Mouse (Mus musculus) kidney, embryonic 14.5 days (tissue): ENCODE measurements around the gene Bahcc1. TPM values are rescaled to one million over a fixed set of nuclear protein-coding genes. Genes with fewer than 3 reads are reported as not detected.

Experiments used
- ATAC-seq: fragments of 200-750 bp; cut with Nextera tagmentation; 2 replicates; pipeline ENCODE4 v1.8.0; 2017; ENCODE audit warnings: moderate number of reproducible peaks, mild to moderate bottlenecking, moderate TSS enrichment, moderate library complexity; ENCODE audit not compliant: low FRiP score, low TSS enrichment
- H3K27ac ChIP-seq: fragments of 300-500 bp; sonication (generic); 2 replicates; pipeline ENCODE4 v1.5.1; 2014; ENCODE audit warnings: low read depth, mild to moderate bottlenecking, low read length, moderate library complexity, mixed read lengths
- H3K27me3 ChIP-seq: fragments of 300-500 bp; sonication (generic); 2 replicates; pipeline ENCODE4 v1.6.1; 2014; ENCODE audit warnings: mild to moderate bottlenecking, low read length; ENCODE audit not compliant: control insufficient read depth, insufficient read depth
- H3K36me3 ChIP-seq: fragments of 300-500 bp; sonication (generic); 2 replicates; pipeline ENCODE4 v1.6.1; 2014; ENCODE audit warnings: low read length, mixed read lengths; ENCODE audit not compliant: control insufficient read depth, insufficient read depth
- H3K4me1 ChIP-seq: fragments of 300-500 bp; sonication (generic); 2 replicates; pipeline ENCODE4 v1.6.1; 2014; ENCODE audit warnings: low read length, mixed read lengths; ENCODE audit not compliant: control insufficient read depth, insufficient read depth
- H3K4me2 ChIP-seq: fragments of 300-500 bp; sonication (generic); replicated peaks from 2 replicates; pipeline ENCODE4 v1.6.1; 2014; ENCODE audit warnings: low read depth, mild to moderate bottlenecking, low read length
- H3K4me3 ChIP-seq: fragments of 300-500 bp; sonication (generic); 2 replicates; pipeline ENCODE4 v1.5.1; 2014; ENCODE audit warnings: mild to moderate bottlenecking, low read length
- H3K9ac ChIP-seq: fragments of 300-500 bp; sonication (generic); 2 replicates; pipeline ENCODE4 v1.6.1; 2014; ENCODE audit warnings: low read depth, mild to moderate bottlenecking, low read length, moderate library complexity
- H3K9me3 ChIP-seq: fragments of 300-500 bp; sonication (generic); 2 replicates; pipeline ENCODE4 v1.6.1; 2016; ENCODE audit warnings: low read length; ENCODE audit not compliant: control insufficient read depth
- WGBS: fragments of 180-500 bp; shearing (Covaris S2); extraction: QIAGEN DNeasy Blood & Tissue Kit; methylation state at CpG from one replicate; pipeline ENCODE4 v1.1.7; 2014; 5-methylcytosine and 5-hydroxymethylcytosine counted together
- polyA plus RNA-seq: library from polyadenylated mRNA; unstranded; fragments of >200 nt; fragmentation: Nextera tagmentation; extraction: Ambion mirVana; gene quantifications from 2 replicates; pipeline ENCODE4 v1.2.1, GENCODE M21; 2014

The Bahcc1 gene
- polyA plus RNA-seq, 1 experiment from 2014 or later = 27.2 TPM

GRCm38 (mm10) chr11:120308441-120309320 is 75.9 kb downstream of the Bahcc1 start:
- H3K4me3 ChIP-seq = no peak overlapping the region
- H3K36me3 ChIP-seq = no peaks in the 10 kb centered on the region
- H3K4me2 ChIP-seq = no peak overlapping the region
- no peak overlapping the region for H3K9ac ChIP-seq
- 45% methylated on average over 15 of the region's 15 CpGs for WGBS
- H3K27ac ChIP-seq = no peak overlapping the region
- ATAC-seq = no peak
- no peaks in the 10 kb centered on the region for H3K27me3 ChIP-seq
- H3K9me3 ChIP-seq = no peaks in the 10 kb centered on the region
- peaks cover 51% of the 10 kb centered on the region for H3K4me1 ChIP-seq

GRCm38 (mm10) chr11:120310813-120311312 is 78.1 kb downstream of the Bahcc1 start:
- Histone ChIP-seq H3K4me3 (peak overlapping the region; percentile 39), H3K9ac (peak overlapping the region; percentile 71), H3K36me3 (no peaks in the 10 kb centered on the region), H3K27me3 (no peaks in the 10 kb centered on the region), H3K9me3 (no peaks in the 10 kb centered on the region), H3K4me1 (peaks cover 43% of the 10 kb centered on the region), H3K27ac (peak overlapping the region; percentile 94), H3K4me2 (peak overlapping the region; percentile 65)
- peak; percentile 90 for ATAC-seq
- WGBS = 1% methylated on average over 45 of the region's 45 CpGs

GRCm38 (mm10) chr11:120311561-120311960 is 78.8 kb downstream of the Bahcc1 start:
- 37% methylated on average over 10 of the region's 10 CpGs for WGBS
- ATAC-seq = no peak
- H3K4me3 ChIP-seq = peak overlapping the region; percentile 39; the same call in 1 of the 2 replicates

GRCm38 (mm10) chr11:120312069-120312468 is 79.3 kb downstream of the Bahcc1 start:
- H3K4me1 ChIP-seq = peaks cover 34% of the 10 kb centered on the region
- ATAC-seq = no peak
- H3K9me3 ChIP-seq = no peaks in the 10 kb centered on the region
- no peak overlapping the region for H3K9ac ChIP-seq
- peak overlapping the region; percentile 94; the same call in 1 of the 2 replicates for H3K27ac ChIP-seq
- no peak overlapping the region for H3K4me2 ChIP-seq
- no peaks in the 10 kb centered on the region for H3K36me3 ChIP-seq
- H3K27me3 ChIP-seq = no peaks in the 10 kb centered on the region
- H3K4me3 ChIP-seq = no peak overlapping the region
- WGBS = 48% methylated on average over 6 of the region's 6 CpGs

More at GRCm38 (mm10) chr11:120311561-120311960, 78.8 kb downstream of the Bahcc1 start:
- Histone ChIP-seq H3K9me3 (no peaks in the 10 kb centered on the region), H3K4me1 (peaks cover 36% of the 10 kb centered on the region), H3K27me3 (no peaks in the 10 kb centered on the region), H3K4me2 (peak overlapping the region; percentile 65), H3K27ac (peak overlapping the region; percentile 94), H3K36me3 (no peaks in the 10 kb centered on the region), H3K9ac (peak overlapping the region; percentile 71)

GRCm38 (mm10) chr11:120313906-120314685 is 81.3 kb downstream of the Bahcc1 start:
- Histone ChIP-seq H3K27ac (no peak overlapping the region), H3K4me1 (peaks cover 31% of the 10 kb centered on the region), H3K9ac (no peak overlapping the region), H3K36me3 (no peaks in the 10 kb centered on the region), H3K27me3 (no peaks in the 10 kb centered on the region), H3K4me3 (no peak overlapping the region), H3K4me2 (no peak overlapping the region), H3K9me3 (no peaks in the 10 kb centered on the region)
- 66% methylated on average over 6 of the region's 6 CpGs for WGBS
- ATAC-seq = no peak

- WGBS = 56% methylated on average over 16 of the region's 16 CpGs
- peak overlapping the region; percentile 76; the same call in 1 of the 2 replicates for H3K4me2 ChIP-seq
- no peak for ATAC-seq
- 0 out of 2 replicates have a peak overlapping the region, but pooled peaks have one; percentile 55 for H3K9ac ChIP-seq
- no peaks in the 10 kb centered on the region for H3K27me3 ChIP-seq
- no peaks in the 10 kb centered on the region for H3K9me3 ChIP-seq
- H3K36me3 ChIP-seq = no peaks in the 10 kb centered on the region
- H3K27ac ChIP-seq = peak overlapping the region; percentile 95; the same call in 1 of the 2 replicates
- H3K4me1 ChIP-seq = peaks cover 31% of the 10 kb centered on the region
- H3K4me3 ChIP-seq = no peak overlapping the region
Observed at GRCm38 (mm10) chr11:120314721-120315415, 82.1 kb downstream of the Bahcc1 start.

DNA sequence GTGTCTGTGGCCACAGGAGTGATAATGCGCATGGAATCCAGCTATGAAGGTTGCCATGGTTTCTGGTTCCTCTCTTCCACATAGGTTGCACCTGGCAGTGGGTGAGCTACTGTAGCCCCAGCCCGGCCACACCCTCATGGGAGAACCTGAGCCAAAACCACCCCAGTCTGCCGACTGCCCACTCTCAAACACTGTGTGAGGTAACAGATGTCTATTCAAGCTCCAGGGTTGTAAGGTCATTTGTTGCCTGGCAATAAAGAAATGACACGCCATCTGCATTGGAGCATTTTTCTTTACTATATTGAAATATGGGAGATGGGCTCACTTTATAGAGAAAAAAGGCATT is 82.6 kb downstream of the Bahcc1 start:
- Histone ChIP-seq H3K4me1 (peaks cover 30% of the 10 kb centered on the region), H3K4me3 (peak overlapping the region; percentile 41; the same call in 1 of the 2 replicates), H3K36me3 (no peaks in the 10 kb centered on the region), H3K9me3 (no peaks in the 10 kb centered on the region), H3K4me2 (peak overlapping the region; percentile 76), H3K27ac (peak overlapping the region; percentile 95; the same call in 1 of the 2 replicates), H3K9ac (peak overlapping the region; percentile 55), H3K27me3 (no peaks in the 10 kb centered on the region)
- ATAC-seq = no peak
- 42% methylated on average over 4 of the region's 4 CpGs for WGBS

DNA sequence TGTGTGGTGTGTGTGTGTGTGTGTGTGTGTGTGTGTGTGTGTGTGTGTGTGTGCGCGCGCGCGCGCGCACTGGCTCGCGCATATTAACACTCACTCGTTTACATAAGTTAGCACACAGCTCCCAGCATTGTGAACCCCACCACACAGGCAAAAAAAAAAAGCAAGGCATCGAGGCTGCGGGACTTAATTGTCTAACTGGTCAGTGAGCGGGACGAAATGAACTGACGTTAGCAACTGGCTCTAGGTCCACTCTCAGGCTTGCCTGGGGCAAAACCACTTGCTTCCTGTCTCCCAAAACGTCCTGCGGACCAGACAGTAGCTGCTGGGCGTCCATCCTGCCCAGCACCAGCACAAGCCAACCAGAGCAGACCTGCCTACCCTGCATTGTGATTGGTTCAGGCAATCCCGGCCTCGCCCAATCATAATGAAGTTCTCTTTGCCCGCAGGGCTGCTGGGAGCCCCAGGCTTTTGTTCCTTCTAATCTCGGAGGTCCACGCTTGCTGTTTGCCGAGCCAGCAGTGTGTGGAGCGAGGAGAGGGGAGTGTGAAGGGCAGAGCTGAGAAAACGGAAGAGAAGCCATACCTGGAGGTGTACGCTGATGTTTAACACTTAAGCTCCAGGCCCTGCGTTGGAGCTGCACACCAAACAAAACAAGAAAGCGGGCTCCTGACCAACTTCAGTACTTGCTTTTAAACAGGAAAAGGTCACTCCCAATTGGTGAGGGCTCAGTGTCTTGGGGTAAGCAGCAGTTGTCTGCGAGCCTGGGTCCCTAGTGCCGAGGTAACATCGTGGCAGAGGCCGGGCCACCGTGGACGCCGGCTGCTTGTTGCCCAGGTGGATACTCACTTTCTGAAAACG is 83.3 kb downstream of the Bahcc1 start:
- Histone ChIP-seq H3K4me3 (peak overlapping the region; percentile 41), H3K4me1 (peaks cover 26% of the 10 kb centered on the region), H3K27ac (peak overlapping the region; percentile 95), H3K36me3 (no peaks in the 10 kb centered on the region), H3K9me3 (no peaks in the 10 kb centered on the region), H3K9ac (peak overlapping the region; percentile 67), H3K4me2 (peak overlapping the region; percentile 76), H3K27me3 (no peaks in the 10 kb centered on the region)
- WGBS = 4% methylated on average over 37 of the region's 37 CpGs
- peak; percentile 96 for ATAC-seq
